Mouse (Mus musculus) lung, embryonic 14.5 days (tissue): ENCODE measurements around the gene Perm1. TPM values are rescaled to one million over a fixed set of nuclear protein-coding genes. Genes with fewer than 3 reads are reported as not detected.

Experiments
- ATAC-seq: fragments of 200-750 bp; cut with Nextera tagmentation; 2 replicates; pipeline ENCODE4 v1.8.0; 2017; ENCODE audit warnings: mild to moderate bottlenecking, moderate TSS enrichment, moderate library complexity; ENCODE audit not compliant: insufficient read depth
- DNase-seq: peaks from one replicate; pipeline ENCODE4 v3.0.0-alpha.2; 2015
- H3K27ac ChIP-seq: fragments of 300-500 bp; sonication (generic); 2 replicates; pipeline ENCODE4 v1.5.1; 2014; ENCODE audit warnings: low read depth, mild to moderate bottlenecking, moderate library complexity
- H3K27me3 ChIP-seq: fragments of 300-500 bp; sonication (generic); 2 replicates; pipeline ENCODE4 v1.6.1; 2014; ENCODE audit warnings: low read length, control low read depth; ENCODE audit not compliant: insufficient read depth
- H3K36me3 ChIP-seq: fragments of 300-500 bp; sonication (generic); 2 replicates; pipeline ENCODE4 v1.6.1; 2014; ENCODE audit warnings: control low read depth; ENCODE audit not compliant: insufficient read depth
- H3K4me1 ChIP-seq: fragments of 300-500 bp; sonication (generic); 2 replicates; pipeline ENCODE4 v1.6.1; 2014; ENCODE audit warnings: antibody characterized with exemption, control low read depth; ENCODE audit not compliant: insufficient read depth
- H3K4me2 ChIP-seq: fragments of 300-500 bp; sonication (generic); 2 replicates; pipeline ENCODE4 v1.6.1; 2014; ENCODE audit warnings: mild to moderate bottlenecking
- H3K4me3 ChIP-seq: fragments of 300-500 bp; sonication (generic); 2 replicates; pipeline ENCODE4 v1.5.1; 2014; ENCODE audit warnings: low read depth, low read length
- H3K9ac ChIP-seq: fragments of 300-500 bp; sonication (generic); 2 replicates; pipeline ENCODE4 v1.6.1; 2014
- H3K9me3 ChIP-seq: fragments of 300-500 bp; sonication (generic); 2 replicates; pipeline ENCODE4 v1.6.1; 2016; ENCODE audit warnings: low read depth, low read length, control low read depth
- CTCF ChIP-seq: IDR thresholded peaks from 2 replicates; pipeline ENCODE4 v1.5.1; 2016; ENCODE audit warnings: antibody characterized with exemption, low read depth
- WGBS: fragments of 180-500 bp; shearing (Covaris S2); extraction: QIAGEN DNeasy Blood & Tissue Kit; methylation state at CpG from one replicate; pipeline ENCODE4 v1.1.7; 2014; 5-methylcytosine and 5-hydroxymethylcytosine counted together
- polyA plus RNA-seq: library from polyadenylated mRNA; unstranded; fragments of >200 nt; fragmentation: Nextera tagmentation; extraction: Ambion mirVana; gene quantifications from 2 replicates; pipeline ENCODE4 v1.2.1, GENCODE M21; 2014

The Perm1 gene
- polyA plus RNA-seq, 1 experiment from 2014 or later, result 0.51 TPM

- H3K4me3 ChIP-seq, result no peak within 1 kb of the TSS
- H3K4me2 ChIP-seq, result no peak within 1 kb of the TSS; the same call in 1 of the 2 replicates
- no peak for ATAC-seq
- 54% methylated on average over 10 of the region's 10 CpGs for WGBS
- peak; percentile 40 for DNase-seq
- no peak within 1 kb of the TSS for H3K9ac ChIP-seq
- peaks cover 23% of the 10 kb centered on the region for H3K27me3 ChIP-seq
- no peak within 1 kb of the TSS for H3K27ac ChIP-seq
- no peaks in the 10 kb centered on the region for H3K36me3 ChIP-seq
- no peaks in the 10 kb centered on the region for H3K9me3 ChIP-seq
- H3K4me1 ChIP-seq, result peaks cover 1% of the 10 kb centered on the region
- no peak for TF ChIP-seq CTCF
Observed at GRCm38 (mm10) chr4:156200623-156201475, 14.8 kb upstream of the Perm1 start, which contains the start of gene Isg15. Gene Isg15 (minus strand): TSS chr4:156200818.

GRCm38 (mm10) chr4:156202462-156202893 is 13.2 kb upstream of the Perm1 start:
- TF ChIP-seq CTCF, result no peak
- no peak overlapping the region for H3K27ac ChIP-seq
- WGBS, result 23% methylated on average over 12 of the region's 12 CpGs

GRCm38 (mm10) chr4:156203001-156203412 is 12.7 kb upstream of the Perm1 start, which contains the start of gene AW011738:
Gene AW011738 (plus strand): TSS chr4:156203304.
- DNase-seq, result peak; percentile 80
- Histone ChIP-seq H3K4me3 (peak within 1 kb of the TSS; percentile 56), H3K27ac (peak within 1 kb of the TSS; percentile 69), H3K36me3 (no peaks in the 10 kb centered on the region), H3K4me1 (no peaks in the 10 kb centered on the region; the same call in 1 of the 2 replicates), H3K9me3 (no peaks in the 10 kb centered on the region), H3K27me3 (peaks cover 23% of the 10 kb centered on the region), H3K4me2 (peak within 1 kb of the TSS; percentile 96), H3K9ac (peak within 1 kb of the TSS; percentile 62)
- ATAC-seq, result peak; percentile 79
- TF ChIP-seq CTCF, result no peak
- WGBS, result under 1% methylated on average over 33 of the region's 39 CpGs

More at GRCm38 (mm10) chr4:156202462-156202893, 13.2 kb upstream of the Perm1 start:
- no peaks in the 10 kb centered on the region for H3K9me3 ChIP-seq
- H3K4me3 ChIP-seq, result peak overlapping the region; percentile 56
- no peaks in the 10 kb centered on the region for H3K36me3 ChIP-seq
- peaks cover 23% of the 10 kb centered on the region for H3K27me3 ChIP-seq
- H3K9ac ChIP-seq, result peak overlapping the region; percentile 62
- H3K4me1 ChIP-seq, result no peaks in the 10 kb centered on the region; the same call in 1 of the 2 replicates
- peak overlapping the region; percentile 96 for H3K4me2 ChIP-seq
- no peak for ATAC-seq
- no peak for DNase-seq

- H3K27me3 ChIP-seq, result peaks cover 23% of the 10 kb centered on the region
- WGBS, result under 1% methylated on average over 49 of the region's 49 CpGs
- no peaks in the 10 kb centered on the region for H3K9me3 ChIP-seq
- H3K27ac ChIP-seq, result peak overlapping the region; percentile 69
- peak; percentile 57 for ATAC-seq
- H3K9ac ChIP-seq, result peak overlapping the region; percentile 62
- no peak for TF ChIP-seq CTCF
- peak; percentile 65 for DNase-seq
- no peaks in the 10 kb centered on the region for H3K36me3 ChIP-seq
- peak overlapping the region; percentile 56 for H3K4me3 ChIP-seq
- H3K4me1 ChIP-seq, result no peaks in the 10 kb centered on the region; the same call in 1 of the 2 replicates
- H3K4me2 ChIP-seq, result peak overlapping the region; percentile 96
Observed at GRCm38 (mm10) chr4:156203413-156204131, 12.1 kb upstream of the Perm1 start.

GRCm38 (mm10) chr4:156208872-156209271 is 6.8 kb upstream of the Perm1 start:
- Histone ChIP-seq H3K4me3 (no peak overlapping the region), H3K9me3 (no peaks in the 10 kb centered on the region), H3K4me2 (no peak overlapping the region), H3K4me1 (no peaks in the 10 kb centered on the region), H3K36me3 (no peaks in the 10 kb centered on the region), H3K9ac (no peak overlapping the region), H3K27me3 (peaks cover 10% of the 10 kb centered on the region; the same call in 1 of the 2 replicates), H3K27ac (no peak overlapping the region)
- DNase-seq (no peak), ATAC-seq (no peak)
- no peak for TF ChIP-seq CTCF
- WGBS, result 83% methylated on average over 4 of the region's 4 CpGs

- Histone ChIP-seq H3K9ac (no peak overlapping the region), H3K27me3 (no peaks in the 10 kb centered on the region), H3K4me3 (no peak overlapping the region), H3K4me2 (no peak overlapping the region), H3K36me3 (no peaks in the 10 kb centered on the region), H3K4me1 (no peaks in the 10 kb centered on the region), H3K9me3 (no peaks in the 10 kb centered on the region), H3K27ac (no peak overlapping the region)
- 59% methylated on average over 13 of the region's 13 CpGs for WGBS
- ATAC-seq (no peak), DNase-seq (no peak)
- no peak for TF ChIP-seq CTCF
Observed at GRCm38 (mm10) chr4:156209963-156210635, 5.6 kb upstream of the Perm1 start.
